Mouse (Mus musculus) c-Kit-positive CD71-positive TER-119-positive erythroid progenitor cells, embryonic 14.5 days (primary cell): ENCODE results near the gene Usp49.

Experiments
- DNase-seq: peaks from one replicate; pipeline ENCODE4 v3.0.0-alpha.2; 2013; ENCODE audit warnings: low spot score

Usp49 gene

GRCm38 (mm10) chr17:47694503-47695336 lies 64.2 kb downstream of the Usp49 start, which contains the start of gene Prickle4:
Gene Prickle4, minus strand, starts transcription at chr17:47694736.
- DNase-seq: peak; percentile 87

GRCm38 (mm10) chr17:47695337-47695710 lies 64.8 kb downstream of the Usp49 start:
- no peak for DNase-seq

GRCm38 (mm10) chr17:47698156-47698555 lies 67.7 kb downstream of the Usp49 start:
- DNase-seq: no peak

- DNase-seq: no peak
These were observed 68.6 kb downstream of the Usp49 start for GRCm38 (mm10) chr17:47699055-47699454.

GRCm38 (mm10) chr17:47701793-47702192 lies 71.3 kb downstream of the Usp49 start:
- no peak for DNase-seq

GRCm38 (mm10) chr17:47702548-47703345 lies 72.3 kb downstream of the Usp49 start:
- no peak for DNase-seq

GRCm38 (mm10) chr17:47703556-47703955 lies 73.1 kb downstream of the Usp49 start:
- no peak for DNase-seq

- DNase-seq: no peak
These were observed 74.2 kb downstream of the Usp49 start for GRCm38 (mm10) chr17:47704692-47705091.

- DNase-seq: no peak
These were observed 75.7 kb downstream of the Usp49 start for GRCm38 (mm10) chr17:47706196-47706595.

GRCm38 (mm10) chr17:47707961-47708360 lies 77.5 kb downstream of the Usp49 start:
- DNase-seq: no peak

GRCm38 (mm10) chr17:47708972-47709371 lies 78.5 kb downstream of the Usp49 start:
- DNase-seq: no peak

- no peak for DNase-seq
These were observed 79.5 kb downstream of the Usp49 start for GRCm38 (mm10) chr17:47710036-47710435.

- no peak for DNase-seq
These were observed 81.4 kb downstream of the Usp49 start for GRCm38 (mm10) chr17:47711883-47712282.

GRCm38 (mm10) chr17:47712889-47713571 lies 82.5 kb downstream of the Usp49 start:
- DNase-seq: no peak

- DNase-seq: no peak
These were observed 84.5 kb downstream of the Usp49 start for GRCm38 (mm10) chr17:47715037-47715436.

- DNase-seq: no peak
These were observed 90.7 kb downstream of the Usp49 start for GRCm38 (mm10) chr17:47721183-47721582.

- no peak for DNase-seq
These were observed 96.1 kb downstream of the Usp49 start, which contains the start of gene Pgc for GRCm38 (mm10) chr17:47726566-47726965. Gene Pgc, plus strand, starts transcription at chr17:47726842.

GRCm38 (mm10) chr17:47730633-47731575 lies 100.4 kb downstream of the Usp49 start:
- DNase-seq: no peak

- no peak for DNase-seq
These were observed 105.1 kb downstream of the Usp49 start for GRCm38 (mm10) chr17:47735553-47736100.
